Mouse (Mus musculus): ENCODE results near the gene Mybl2.

DNA sequence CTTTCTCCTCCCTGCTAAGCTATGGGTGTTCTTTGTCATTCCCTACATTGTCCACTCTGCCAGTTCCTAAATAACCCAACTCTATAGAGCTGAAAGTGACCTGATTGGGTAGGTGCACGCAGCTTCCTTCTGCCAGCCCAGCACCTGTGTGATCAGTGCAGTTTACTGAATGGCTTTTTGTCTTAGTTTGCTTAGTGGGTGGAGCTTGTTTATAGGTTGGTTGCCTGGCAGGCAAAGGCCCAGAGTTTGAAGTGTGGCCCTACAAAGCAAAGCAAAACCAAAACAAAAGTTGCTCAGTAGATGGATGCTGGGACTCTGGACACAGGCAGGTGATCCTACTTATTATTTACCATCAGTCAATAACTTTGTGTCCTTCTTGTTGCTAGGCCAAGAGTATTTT is 2.8 kb upstream of the Mybl2 start:
- TF ChIP-seq POLR2A (IDR thresholded peaks at IDR 0.05; ENCODE audit: borderline replicate concordance, low read depth, low read length), result no peak
- no peak for TF ChIP-seq CTCF (IDR thresholded peaks at IDR 0.05; ENCODE audit: low read depth, low read length)

All from bone marrow macrophage, adult 2 months (primary cell).